Mouse (Mus musculus): ENCODE data around the gene Magee1.
"Not testable (repeated sequence)": the region's sequence is repeated elsewhere in the genome, so short reads cannot be mapped to it uniquely, and the experiment has no call there.

Magee1 gene

DNA sequence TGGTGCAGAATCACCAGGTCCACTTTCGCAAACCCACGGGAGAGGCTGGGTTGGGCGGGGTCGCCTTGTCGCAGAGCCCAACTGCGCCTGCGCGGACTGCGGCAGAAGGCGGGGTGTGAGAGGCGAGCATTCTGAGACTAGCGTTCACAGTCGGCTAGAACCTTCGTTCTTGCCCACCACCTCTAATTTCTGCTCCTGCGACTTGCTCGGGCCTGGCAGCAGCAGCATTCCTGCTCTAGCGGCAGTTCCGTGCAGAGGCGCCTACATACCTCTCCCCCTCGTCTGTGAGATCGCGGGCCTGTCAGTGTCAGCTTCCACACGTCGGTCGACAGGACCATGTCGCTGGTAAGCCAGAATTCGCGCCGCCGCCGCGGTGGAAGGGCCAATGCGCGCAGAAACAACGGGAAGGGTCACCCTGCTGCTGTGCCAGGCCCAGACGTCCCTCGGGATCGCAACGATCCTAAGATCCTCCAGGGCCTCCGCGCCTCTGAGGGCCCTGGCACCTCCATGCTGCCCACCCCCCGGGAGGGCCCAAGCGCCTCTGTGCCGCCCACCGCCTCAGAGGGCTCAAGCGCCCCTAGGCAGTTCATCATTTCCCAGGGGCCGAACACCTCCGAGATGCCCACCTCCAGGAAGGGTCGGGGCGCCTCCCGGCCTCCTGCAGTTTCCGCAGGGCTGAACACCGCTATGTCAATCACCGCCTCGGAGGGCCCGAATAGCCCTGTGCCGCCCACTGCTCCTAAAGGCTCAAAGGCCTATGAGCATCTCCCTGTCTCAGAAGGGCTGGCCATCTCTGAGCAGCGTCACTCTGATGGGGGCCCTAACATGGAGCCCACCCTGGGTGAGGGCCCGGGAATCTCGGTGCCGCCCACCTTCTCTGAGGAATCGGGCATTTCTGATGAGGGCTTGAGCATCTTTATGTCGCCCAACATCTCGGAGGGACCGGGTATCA, at the start of gene Magee1:
Gene Magee1, plus strand, starts transcription at position 104 of the 952 bp plus-strand sequence.
- DNase-seq (ENCODE audit: low spot score in 2 of 2): peak; percentile 53 to 80

DNA sequence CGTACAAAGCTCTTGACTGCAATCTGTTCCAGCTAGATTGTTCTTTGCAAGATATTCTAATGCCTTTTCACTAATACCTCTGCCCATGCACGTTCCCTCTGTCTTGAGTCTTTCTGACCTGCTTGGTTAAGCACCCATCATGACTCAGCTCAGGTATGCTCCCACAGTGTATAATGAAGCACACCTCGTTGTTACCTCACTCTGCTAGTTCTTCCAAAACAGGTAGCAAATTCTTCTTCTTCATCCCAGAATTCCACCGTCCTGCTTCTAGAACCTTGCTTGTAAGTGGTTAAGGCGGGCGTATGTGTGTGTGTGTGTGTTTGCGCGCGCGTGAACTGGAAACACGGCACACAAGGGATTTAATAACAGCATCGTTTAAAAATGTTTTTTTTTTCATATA, 41.0 kb upstream of the Magee1 start:
- DNase-seq (ENCODE audit: low spot score in 2 of 2): no peak

DNA sequence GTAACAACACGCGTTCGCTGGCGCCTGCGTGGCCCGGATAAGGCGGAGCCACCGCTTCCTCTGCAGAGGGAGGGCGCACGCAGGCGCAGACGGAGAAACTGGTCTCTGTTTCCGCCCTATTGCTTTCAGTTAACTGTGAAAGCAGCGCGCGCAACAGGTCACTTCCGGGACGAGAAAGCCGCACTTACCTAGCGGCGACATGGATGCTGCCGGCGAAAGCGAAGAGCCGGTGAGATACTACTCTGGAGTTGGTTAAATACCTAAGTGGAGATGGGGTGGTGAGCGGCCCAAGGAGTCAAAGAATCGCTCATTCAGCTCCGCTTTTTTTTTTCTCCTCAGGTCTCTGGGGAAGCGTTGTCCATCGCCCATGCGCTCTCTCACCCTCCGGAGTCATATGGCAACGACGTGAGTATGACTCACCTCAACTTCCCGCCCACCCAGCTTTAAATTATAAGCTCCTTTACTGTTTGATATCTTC, 40.5 kb upstream of the Magee1 start, which contains the start of gene Pbdc1:
Gene Pbdc1, plus strand, starts transcription at position 142 of the 478 bp plus-strand sequence.
- peak; percentile 85 to 94 for DNase-seq (ENCODE audit: low spot score in 2 of 2)

- no peak for DNase-seq (ENCODE audit: low spot score in 2 of 2)
Observed at GRCm38 (mm10) chrX:105080096-105080495, 40.1 kb upstream of the Magee1 start.

GRCm38 (mm10) chrX:105083013-105083412, 37.2 kb upstream of the Magee1 start:
- not testable (repeated sequence) for DNase-seq (ENCODE audit: low spot score in 2 of 2)

- no peak for DNase-seq (ENCODE audit: low spot score in 2 of 2)
Observed at GRCm38 (mm10) chrX:105104175-105104574, 16.0 kb upstream of the Magee1 start.

DNA sequence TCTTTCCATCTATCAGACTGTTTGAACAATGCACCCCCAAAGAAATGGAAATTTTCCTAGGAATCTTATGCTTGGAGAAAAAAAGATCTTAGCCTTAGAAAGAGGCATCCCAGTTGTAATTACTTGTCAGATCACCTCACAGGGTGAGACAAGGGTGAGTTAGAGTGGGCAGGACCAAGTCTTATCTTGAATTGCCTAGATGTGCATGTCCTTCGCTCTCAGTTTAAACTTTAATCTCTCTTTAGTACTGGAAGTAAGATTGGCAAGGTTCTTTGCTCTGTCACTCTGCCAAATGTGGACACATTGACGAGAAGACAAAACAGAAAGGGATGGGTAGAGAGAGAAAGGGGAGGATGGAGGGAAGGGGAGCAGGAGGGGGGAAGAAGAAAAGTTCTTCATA, 5.2 kb upstream of the Magee1 start:
- DNase-seq (ENCODE audit: low spot score in 2 of 2): no peak

GRCm38 (mm10) chrX:105121227-105121865, 1.2 kb downstream of the Magee1 start:
- DNase-seq (ENCODE audit: low spot score in 2 of 2): peak; percentile 46 to 78

DNA sequence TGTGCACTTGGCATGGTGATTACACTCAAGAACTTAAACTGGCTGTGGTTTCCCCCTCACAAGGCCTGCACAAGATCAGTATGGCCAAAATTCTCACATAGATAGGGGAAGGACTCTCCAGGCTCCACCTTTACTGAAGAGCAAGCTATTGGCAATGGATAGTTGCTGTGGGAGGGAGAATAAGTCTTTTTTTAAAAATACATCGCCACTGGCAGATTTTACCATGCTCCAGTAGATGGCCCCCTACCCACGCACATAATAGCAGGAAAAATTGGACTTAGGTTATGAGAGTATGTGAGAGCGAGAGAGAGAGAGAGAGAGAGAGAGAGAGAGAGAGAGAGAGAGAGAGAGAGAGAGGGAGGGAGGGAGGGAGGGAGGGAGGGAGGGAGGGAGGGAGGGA, 4.7 kb downstream of the Magee1 start:
- DNase-seq (ENCODE audit: low spot score in 2 of 2): no peak

- DNase-seq (ENCODE audit: low spot score in 2 of 2): peak in 1 of 2 experiments; percentile 30
Observed at GRCm38 (mm10) chrX:105151872-105152461, 31.8 kb downstream of the Magee1 start.

- peak in 1 of 2 experiments; percentile 48 for DNase-seq (ENCODE audit: low spot score in 2 of 2)
Observed at GRCm38 (mm10) chrX:105165007-105165406, 44.8 kb downstream of the Magee1 start.

DNA sequence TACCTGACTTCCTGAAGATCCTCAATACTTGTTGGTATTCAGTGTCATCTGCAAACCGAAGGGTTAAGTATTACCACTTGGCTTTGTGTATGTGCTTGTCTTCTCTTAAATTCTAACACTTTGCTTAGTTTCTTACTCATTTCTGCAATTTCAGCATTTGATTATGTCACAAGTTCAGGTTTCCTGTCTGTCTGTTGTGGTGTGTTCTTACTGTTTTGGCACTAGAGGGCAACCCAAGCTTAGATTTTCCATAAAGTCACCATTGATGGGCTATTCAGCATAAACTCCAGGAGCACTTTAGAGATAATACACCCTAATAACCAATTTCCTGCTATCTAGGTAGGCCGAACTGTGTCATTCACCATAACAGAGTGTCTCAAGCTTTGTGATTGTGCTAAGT, 47.0 kb downstream of the Magee1 start:
- no peak for DNase-seq (ENCODE audit: low spot score in 2 of 2)
